Mouse (Mus musculus) heart, postnatal 36 days (tissue): Measurements from ENCODE around the gene Wtip. TPM values are rescaled to one million over a fixed set of nuclear protein-coding genes. Genes with fewer than 3 reads are reported as not detected.
"Not testable (repeated sequence)": the region's sequence is repeated elsewhere in the genome, so short reads cannot be mapped to it uniquely, and the experiment has no call there.

Experiments used
- DNase-seq, 2 experiments: peaks; one replicate each; pipeline ENCODE4 v3.0.0; 2021 to 2022
- intact Hi-C: fragments of 180-260 bp; cut with DNase I; formaldehyde crosslinking; loops from one replicate; pipeline ENCODE4 v1.15.1; 2025
- total RNA-seq, 2 experiments: library from RNA; stranded (reverse); gene quantifications; 2 replicates each; pipeline ENCODE4 v1.2.3; 2021

The Wtip gene
- total RNA-seq, 2 experiments from 2014 or later: 8.6 to 10.3 TPM

DNA sequence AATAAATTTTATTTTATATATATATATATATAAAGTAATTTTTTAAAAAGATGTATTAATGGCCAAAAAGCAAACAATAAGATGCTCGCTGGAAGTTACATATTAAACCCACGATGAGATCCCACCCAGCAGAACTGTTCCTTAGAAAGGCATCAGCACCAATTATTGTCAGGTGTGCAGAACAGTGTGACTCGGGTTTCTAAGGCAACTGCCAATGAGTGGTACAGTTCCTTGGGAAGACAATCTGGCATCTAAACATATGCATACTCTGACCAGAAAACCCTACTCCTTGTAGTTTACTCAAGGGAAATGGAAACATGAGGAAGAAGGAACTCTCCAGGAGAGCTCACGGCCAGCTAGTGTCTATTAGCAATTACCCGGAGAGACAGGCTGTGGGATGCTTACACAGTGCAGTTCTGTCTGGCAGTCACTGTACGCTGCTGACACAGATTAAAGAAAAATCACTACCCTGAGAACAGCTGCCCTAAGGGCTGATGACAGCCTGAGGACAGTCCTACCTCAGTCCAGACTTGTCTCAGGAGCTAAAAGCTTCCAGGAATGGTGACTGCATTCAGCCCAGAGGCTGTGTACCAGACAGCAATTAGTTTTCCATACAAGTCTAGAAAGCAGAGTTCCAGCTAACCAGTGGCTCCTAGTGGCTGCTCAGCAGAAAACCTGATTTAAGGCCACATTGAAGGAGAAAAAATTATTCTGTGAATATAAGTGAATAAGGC lies 9.9 kb downstream of the Wtip start:
- DNase-seq: no peak
- intact Hi-C loops: no loop called here

DNA sequence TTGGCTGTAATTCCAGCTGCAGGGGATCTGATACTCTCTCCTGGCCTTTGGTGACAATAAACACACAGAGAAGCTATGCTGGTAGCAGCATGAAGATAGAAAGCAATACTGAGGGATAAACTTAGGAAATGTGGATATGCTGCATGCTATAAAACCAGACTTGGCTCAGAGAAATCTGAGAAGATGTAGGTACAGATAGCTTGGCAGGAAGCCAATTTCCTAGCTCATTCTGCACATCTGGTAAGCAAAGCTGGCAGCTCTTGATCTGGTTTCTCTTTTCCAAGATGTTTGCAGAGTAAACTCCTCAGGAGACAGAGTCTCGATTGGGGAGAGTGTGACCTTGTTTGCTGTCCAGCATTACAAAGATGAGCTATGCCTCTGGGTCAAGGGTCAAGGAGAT lies 12.4 kb downstream of the Wtip start:
- DNase-seq, intact Hi-C loops: not testable (repeated sequence)

DNA sequence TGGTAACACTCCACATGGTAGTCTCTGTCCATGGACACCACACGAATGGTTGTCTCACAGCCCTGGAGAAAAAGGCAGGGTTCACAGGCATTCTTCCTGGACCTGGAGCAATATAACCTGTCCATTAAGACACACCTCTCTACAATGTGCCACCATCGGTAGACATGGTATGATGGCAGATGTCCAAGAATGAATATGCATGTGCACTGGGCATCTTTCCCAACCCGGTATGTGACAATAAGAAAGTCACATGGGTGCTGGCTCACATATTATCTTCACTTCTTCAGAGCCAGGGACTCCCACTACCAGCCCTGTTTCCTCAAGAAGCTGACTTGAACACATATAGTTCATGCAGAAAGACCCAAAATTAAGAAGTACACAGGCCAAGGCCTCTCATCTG lies 16.5 kb downstream of the Wtip start:
- no peak for DNase-seq
- intact Hi-C loops: no loop called here

DNA sequence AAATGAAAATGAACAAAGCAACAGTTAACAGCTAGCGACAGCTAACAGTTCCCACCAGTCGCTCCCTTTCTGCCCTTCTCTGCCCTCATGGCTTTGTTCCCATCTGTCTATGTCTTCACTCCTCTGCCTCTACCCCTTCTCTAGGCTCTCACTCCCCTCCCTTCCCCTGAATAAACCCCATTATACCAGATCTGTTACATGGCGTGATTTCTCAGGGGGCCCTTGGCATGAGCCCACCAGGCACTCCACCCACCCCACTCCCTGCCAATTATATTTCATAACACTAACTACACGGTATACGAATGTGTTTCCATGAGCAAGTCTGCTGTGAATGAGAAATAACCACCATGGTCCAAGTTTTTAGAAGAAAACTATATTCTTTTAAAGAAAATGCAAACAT lies 23.9 kb downstream of the Wtip start:
- intact Hi-C loops: no loop called here

DNA sequence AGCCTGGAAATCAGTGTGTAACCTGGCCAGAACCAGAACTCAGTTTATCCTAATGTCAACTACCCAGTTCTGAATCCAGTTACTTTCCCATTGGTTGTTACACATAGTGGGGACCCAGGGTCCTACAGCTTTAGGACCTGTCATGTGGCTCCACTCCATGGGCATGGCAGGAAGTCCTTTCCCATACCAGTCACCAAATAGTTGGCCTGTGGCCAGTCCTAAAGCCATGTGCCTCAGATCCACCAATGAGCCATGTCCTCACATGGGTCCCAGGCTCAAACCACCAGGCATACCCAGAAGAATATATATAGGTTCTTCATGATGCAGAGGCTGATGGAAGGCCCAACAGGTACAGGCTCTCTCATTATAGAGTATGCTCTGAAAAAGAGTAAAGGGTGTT lies 31.8 kb downstream of the Wtip start:
- no peak for DNase-seq
- intact Hi-C loops: no loop called here

More for the DNA sequence above, 23.9 kb downstream of the Wtip start:
- DNase-seq: no peak

DNA sequence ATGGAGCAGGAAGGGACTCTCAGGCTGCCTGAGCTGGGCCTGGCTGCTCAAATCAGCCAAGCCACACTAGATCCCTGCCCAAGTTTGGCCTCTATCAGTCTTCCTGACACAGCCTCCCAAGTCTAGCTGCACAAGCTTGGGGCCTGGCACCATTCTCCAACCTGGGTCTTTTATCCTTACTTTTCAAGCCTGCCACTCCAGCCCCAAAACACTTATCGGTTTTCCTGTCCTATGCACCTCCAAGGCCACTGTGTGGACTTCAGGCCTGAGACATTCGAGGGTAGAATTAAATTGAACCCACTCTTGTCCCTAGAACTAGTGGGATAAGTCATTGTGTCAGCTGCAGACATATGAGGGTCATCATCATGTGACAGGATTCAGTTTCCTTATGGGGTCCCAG lies 33.1 kb downstream of the Wtip start:
- intact Hi-C loops: no loop called here
- DNase-seq: no peak

DNA sequence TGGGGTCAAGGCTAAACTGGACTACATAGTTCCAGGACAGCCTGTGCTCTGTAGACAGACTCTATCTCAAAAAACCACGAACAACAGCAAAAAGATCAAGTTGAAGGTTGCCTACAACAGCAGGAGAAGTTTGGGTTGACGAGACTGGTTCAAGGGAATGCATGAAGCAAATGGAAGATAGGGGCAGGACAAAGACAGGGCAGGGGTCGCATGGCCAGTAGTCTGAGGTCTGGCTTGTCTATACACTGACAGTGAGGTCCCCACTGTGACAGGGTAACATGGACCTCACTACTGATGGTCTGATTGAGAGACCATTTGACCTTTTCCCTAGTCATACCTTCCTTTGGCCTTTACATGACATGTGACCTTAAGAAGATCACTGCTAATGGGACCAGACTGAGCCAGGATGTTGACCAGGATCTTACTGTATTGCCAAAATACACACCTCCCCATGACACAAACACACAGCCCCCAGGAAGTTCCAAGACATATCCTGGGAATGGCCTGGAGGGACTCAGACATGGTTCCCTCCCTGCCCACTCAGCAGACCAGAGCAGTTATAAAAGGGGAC lies 38.1 kb downstream of the Wtip start, which contains the start of gene Scgb1b30:
Gene Scgb1b30 (plus strand): TSS at position 521 of the 571 bp plus-strand sequence.
- intact Hi-C loops: no loop called here
- DNase-seq: no peak

DNA sequence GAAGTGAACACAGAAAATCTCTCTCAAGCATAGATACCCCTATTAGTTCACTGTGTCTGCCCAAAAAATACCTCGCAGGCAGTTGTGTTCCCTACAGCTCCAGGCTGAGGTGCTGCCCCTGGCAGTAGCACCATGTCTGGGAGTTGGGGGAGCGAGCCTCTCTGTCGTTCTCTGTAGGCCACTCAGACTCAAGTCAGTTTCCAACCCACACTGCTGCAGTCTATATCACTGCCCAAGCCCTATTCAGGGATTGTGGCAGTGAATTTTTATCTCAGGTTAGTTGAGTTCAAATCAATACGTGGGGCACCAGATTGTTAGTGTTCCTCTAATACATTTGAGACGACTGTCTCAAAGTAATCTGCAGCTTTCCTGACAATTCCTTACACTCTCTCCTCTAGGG lies 64.9 kb downstream of the Wtip start:
- DNase-seq, intact Hi-C loops: not testable (repeated sequence)

Other genes with a start within 250 kb of the Wtip start
- not detected for gene Scgb2b26, start 188.2 kb downstream of the Wtip start, total RNA-seq
- gene Scgb2b27, start 119.3 kb downstream of the Wtip start, total RNA-seq: not detected
- gene Scgb1b27, start 111.8 kb downstream of the Wtip start, total RNA-seq: not detected
- gene Scgb1b30, start 37.8 kb downstream of the Wtip start, total RNA-seq: not detected
- gene Uba2, start 36.3 kb upstream of the Wtip start, total RNA-seq: 10 to 100 TPM; 32.9 to 35.1 TPM
- 10 to 100 TPM; 21.9 to 22.1 TPM for gene Pdcd2l, start 63.4 kb upstream of the Wtip start, total RNA-seq
- 100 to 1,000 TPM; 520 to 540 TPM for gene Gpi1, start 97.1 kb upstream of the Wtip start, total RNA-seq
- gene Gm6096, start 117.8 kb upstream of the Wtip start, total RNA-seq: not detected
- gene 4931406P16Rik, start 180.3 kb upstream of the Wtip start, total RNA-seq: 10 to 100 TPM; 47.4 to 55.9 TPM